Mouse (Mus musculus) spleen, adult 2 months (tissue): ENCODE results near the gene Prmt1.

Experiments used
- CTCF ChIP-seq: fragments of 200-500 bp; IDR thresholded peaks from 2 replicates; pipeline ENCODE4 v1.5.1; 2011; ENCODE audit warnings: mild to moderate bottlenecking, inconsistent platforms; ENCODE audit not compliant: insufficient read depth, insufficient read length, insufficient replicate concordance; ENCODE audit errors: extremely low read depth
- POLR2A ChIP-seq: fragments of 200-500 bp; IDR thresholded peaks from 2 replicates; pipeline ENCODE4 v1.6.1; 2011; ENCODE audit warnings: low read depth, low read length, inconsistent platforms

DNA sequence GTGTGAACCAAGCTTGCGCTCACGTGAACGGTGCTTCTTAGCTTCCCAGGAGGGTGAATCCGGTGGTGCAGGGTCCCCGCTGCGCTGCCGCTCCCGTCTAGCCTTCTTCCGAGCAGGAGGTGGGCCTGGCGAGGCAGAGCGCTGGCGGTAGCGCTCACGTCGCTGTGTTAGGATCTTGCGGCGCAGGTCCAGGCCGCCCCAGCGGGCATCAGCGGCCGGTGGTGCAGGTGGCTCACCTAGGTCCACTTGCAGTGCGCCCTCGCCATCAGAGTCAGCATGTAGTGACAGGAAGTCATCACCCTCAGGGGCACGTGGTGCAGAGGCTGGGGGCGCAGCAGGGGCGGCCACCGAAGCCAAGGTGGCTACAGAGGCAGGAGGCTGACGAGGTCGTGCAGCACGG lies 21.5 kb upstream of the Prmt1 start:
- TF ChIP-seq CTCF (no peak), POLR2A (no peak)
